Mouse (Mus musculus) lung, postnatal 0 days (tissue): ENCODE measurements at regions not wholly inside any gene's neighbourhood (a gene's known extent, or its start where the extent isn't known, plus 50 kb on each side); places are given as distances from the start of the nearest gene placed in this dataset.

Source experiments
- CTCF ChIP-seq: IDR thresholded peaks from 2 replicates; pipeline ENCODE4 v1.5.1; 2016; ENCODE audit warnings: antibody characterized with exemption, mild to moderate bottlenecking
- EP300 ChIP-seq: IDR thresholded peaks from 2 replicates; pipeline ENCODE4 v1.6.1; 2016; ENCODE audit warnings: antibody characterized with exemption, mild to moderate bottlenecking, control low read depth

DNA sequence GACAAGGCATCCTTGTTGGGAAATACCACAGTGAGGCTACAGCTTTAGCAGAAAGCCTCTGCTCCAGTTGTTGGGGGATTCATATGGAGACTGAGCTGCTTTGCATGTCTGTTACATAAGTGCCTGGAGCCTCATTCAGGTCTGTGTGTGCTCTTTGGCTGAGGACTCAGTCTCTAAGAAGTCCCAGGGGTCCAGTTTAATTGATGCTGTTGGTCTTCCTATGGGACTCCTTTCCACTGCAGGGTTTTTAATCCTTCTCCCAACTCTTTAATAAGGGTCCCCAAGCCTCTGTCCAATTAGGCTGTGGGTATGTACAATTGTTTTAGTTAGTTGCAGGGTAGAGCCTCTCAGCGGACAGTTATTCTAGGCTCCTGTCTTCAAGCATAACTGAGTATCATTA lies 436.6 kb upstream of the Grm7 start:
- TF ChIP-seq CTCF (no peak), EP300 (no peak)
